Mouse (Mus musculus) embryonic fibroblast, embryonic 13.5 days (primary cell): ENCODE measurements around the gene Schip1. TPM values are rescaled to one million over a fixed set of nuclear protein-coding genes. Genes with fewer than 3 reads are reported as not detected.

Experiments
- H3K27ac ChIP-seq: 2 replicates; pipeline ENCODE4 v1.5.1; 2012; ENCODE audit warnings: low read length, control low read depth, inconsistent platforms; ENCODE audit not compliant: insufficient read depth
- H3K4me1 ChIP-seq: 2 replicates; pipeline ENCODE4 v1.6.1; 2011; ENCODE audit warnings: low read length; ENCODE audit not compliant: control insufficient read depth, insufficient read depth
- H3K4me3 ChIP-seq: 2 replicates; pipeline ENCODE4 v1.5.1; 2011; ENCODE audit warnings: mild to moderate bottlenecking, control low read depth, low read length; ENCODE audit not compliant: insufficient read depth
- CTCF ChIP-seq: IDR thresholded peaks from 2 replicates; pipeline ENCODE4 v1.5.1; 2011; ENCODE audit warnings: mild to moderate bottlenecking, control low read depth, low read length, moderate library complexity, borderline replicate concordance; ENCODE audit not compliant: insufficient read depth
- POLR2A ChIP-seq: IDR thresholded peaks from 2 replicates; pipeline ENCODE4 v1.6.1; 2011; ENCODE audit warnings: low read depth, mild to moderate bottlenecking, control low read depth, low read length, moderate library complexity
- polyA plus RNA-seq: library from polyadenylated mRNA; stranded (reverse); fragments of >200 nt; gene quantifications from 2 replicates; pipeline ENCODE4 v1.2.4, GENCODE M21; 2011; ENCODE audit warnings: low read depth; ENCODE audit not compliant: missing spikeins, insufficient read length

The Schip1 gene
- polyA plus RNA-seq, 1 experiment, result 47.5 TPM

DNA sequence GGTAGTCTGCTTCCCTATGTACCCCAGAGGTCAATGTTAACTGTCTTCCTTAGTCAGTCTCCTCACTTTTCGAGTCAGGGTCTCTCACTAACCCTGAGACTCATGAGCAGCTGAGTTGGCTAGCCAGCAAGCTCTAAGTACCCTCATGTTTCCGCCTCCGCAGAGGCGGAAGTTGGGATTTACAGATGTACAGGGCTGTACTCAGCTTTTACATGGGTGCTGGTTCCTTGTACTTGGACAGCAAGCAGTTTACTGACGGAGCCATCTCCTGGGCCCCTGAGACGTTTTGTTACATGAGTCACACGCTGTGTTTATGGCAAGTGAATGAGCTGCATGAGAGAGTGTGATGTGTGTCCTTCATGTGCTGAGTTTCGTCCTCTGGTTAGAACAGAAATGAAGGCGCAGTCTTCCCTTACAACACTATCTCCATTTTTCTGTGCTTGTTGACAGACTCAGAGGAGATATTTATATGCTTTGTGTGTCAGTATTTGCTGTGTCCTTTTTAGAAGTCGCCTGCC is 460.8 kb downstream of the Schip1 start:
- H3K4me1 ChIP-seq, result no peaks in the 10 kb centered on the region
- no peak overlapping the region for H3K4me3 ChIP-seq
- TF ChIP-seq POLR2A (no peak), CTCF (no peak)
- no peak overlapping the region for H3K27ac ChIP-seq

GRCm38 (mm10) chr3:68526416-68526815 is 461.8 kb downstream of the Schip1 start:
- Histone ChIP-seq H3K4me3 (no peak overlapping the region), H3K4me1 (no peaks in the 10 kb centered on the region), H3K27ac (no peak overlapping the region)
- TF ChIP-seq CTCF (no peak), POLR2A (no peak)

GRCm38 (mm10) chr3:68527182-68527581 is 462.6 kb downstream of the Schip1 start:
- Histone ChIP-seq H3K27ac (no peak overlapping the region), H3K4me3 (no peak overlapping the region), H3K4me1 (no peaks in the 10 kb centered on the region)
- TF ChIP-seq POLR2A (no peak), CTCF (no peak)

- no peak overlapping the region for H3K4me3 ChIP-seq
- no peak overlapping the region for H3K27ac ChIP-seq
- H3K4me1 ChIP-seq, result peaks cover 9% of the 10 kb centered on the region; the same call in 1 of the 2 replicates
- TF ChIP-seq POLR2A, result no peak
- no peak for TF ChIP-seq CTCF
Measured at GRCm38 (mm10) chr3:68531908-68532307, 467.3 kb downstream of the Schip1 start.

DNA sequence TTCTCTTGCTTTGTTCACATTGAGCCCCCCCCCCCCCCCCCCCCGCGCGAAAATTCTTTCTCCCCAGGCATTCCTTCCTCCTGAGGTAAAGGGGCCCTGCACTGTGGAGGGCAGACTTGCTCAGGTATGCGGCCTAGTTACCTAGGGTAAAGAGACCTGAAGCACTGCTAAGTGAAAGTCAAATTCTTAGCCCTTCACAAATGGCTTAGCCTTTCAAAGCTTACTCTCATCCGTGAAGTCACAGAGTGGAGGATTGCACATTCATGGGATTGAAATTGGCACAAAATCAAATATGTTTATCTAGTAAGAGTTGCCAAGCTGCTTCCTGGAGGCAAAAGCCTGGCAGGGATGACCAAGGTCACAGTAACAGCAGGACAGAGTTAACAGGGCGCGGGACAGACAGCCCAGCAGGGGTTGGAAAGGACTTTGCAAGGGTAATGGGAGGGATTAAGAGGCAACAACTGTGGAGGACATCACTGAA is 470.0 kb downstream of the Schip1 start:
- TF ChIP-seq POLR2A (no peak), CTCF (no peak)
- H3K27ac ChIP-seq, result no peak overlapping the region
- H3K4me1 ChIP-seq, result peaks cover 11% of the 10 kb centered on the region
- H3K4me3 ChIP-seq, result no peak overlapping the region

DNA sequence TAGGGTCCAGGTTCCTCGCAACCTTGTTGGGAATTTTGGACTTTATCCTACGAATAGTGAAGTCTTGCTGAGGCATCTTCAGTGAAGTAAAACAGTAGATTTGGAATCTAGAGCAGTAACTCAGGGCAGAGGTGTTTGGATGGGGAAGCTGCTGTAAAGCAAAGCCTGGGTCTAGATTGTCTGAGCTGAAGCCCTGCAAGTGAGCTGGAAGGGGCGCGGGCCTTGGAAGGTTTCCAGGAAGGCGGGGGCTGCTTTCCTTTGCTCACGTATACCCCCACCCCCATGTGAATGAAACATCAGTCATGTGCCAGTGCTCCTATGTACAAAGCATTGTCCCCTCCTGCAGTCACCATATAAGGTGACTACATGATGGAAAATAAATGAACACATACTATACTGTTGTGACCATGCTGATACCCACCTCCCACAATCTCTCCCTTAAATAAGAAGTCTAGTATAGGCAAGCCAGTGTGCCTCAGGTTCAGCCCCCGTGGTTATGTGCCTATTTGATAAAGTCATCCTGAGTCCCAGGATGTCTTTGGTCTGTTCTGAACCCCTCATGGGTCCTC is 470.6 kb downstream of the Schip1 start:
- no peak overlapping the region for H3K27ac ChIP-seq
- TF ChIP-seq CTCF (no peak), POLR2A (no peak)

DNA sequence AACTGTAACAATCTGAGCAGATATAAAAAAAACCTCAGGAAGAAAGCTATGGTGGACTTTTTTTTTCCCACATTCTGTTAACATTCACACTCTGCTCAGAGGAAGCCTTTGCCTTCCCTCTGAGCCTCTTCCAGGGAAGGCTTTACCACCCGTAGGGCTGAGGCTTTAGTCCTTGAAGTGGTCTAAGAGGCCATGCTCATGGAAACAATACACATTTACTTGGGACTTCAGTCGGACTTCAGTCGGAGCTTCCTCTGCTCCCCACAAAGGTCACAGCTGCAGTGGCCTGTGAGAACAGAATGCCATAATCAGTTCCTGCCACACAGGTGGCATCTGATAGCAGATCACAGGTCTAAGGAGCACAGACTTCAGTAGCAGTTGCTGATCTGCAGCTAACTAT is 471.5 kb downstream of the Schip1 start:
- Histone ChIP-seq H3K27ac (no peak overlapping the region), H3K4me3 (no peak overlapping the region), H3K4me1 (peaks cover 11% of the 10 kb centered on the region)
- no peak for TF ChIP-seq POLR2A
- no peak for TF ChIP-seq CTCF

More for the DNA sequence above, 470.6 kb downstream of the Schip1 start:
- H3K4me3 ChIP-seq, result no peak overlapping the region
- peaks cover 11% of the 10 kb centered on the region for H3K4me1 ChIP-seq

DNA sequence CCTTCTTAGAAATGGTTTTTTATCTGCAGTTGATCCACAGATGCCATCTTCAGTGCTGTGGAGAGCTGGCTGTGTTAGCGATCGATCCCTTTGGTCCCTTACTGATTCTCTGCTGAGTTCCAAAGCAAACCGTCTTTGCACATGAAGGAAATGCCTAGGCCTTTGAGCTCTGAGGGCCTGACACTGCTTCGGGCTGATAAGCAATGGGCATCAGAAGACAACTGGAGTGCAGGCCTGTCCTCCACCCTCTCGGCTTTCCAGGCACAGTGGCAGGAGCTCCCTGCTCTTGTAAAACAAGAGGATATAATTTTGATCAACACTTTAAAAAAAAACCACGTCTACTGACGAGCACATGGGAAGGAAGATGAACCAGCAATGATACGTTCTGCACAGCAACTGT is 477.1 kb downstream of the Schip1 start:
- Histone ChIP-seq H3K4me1 (peaks cover 3% of the 10 kb centered on the region; the same call in 1 of the 2 replicates), H3K27ac (no peak overlapping the region), H3K4me3 (no peak overlapping the region)
- no peak for TF ChIP-seq POLR2A
- TF ChIP-seq CTCF, result no peak

DNA sequence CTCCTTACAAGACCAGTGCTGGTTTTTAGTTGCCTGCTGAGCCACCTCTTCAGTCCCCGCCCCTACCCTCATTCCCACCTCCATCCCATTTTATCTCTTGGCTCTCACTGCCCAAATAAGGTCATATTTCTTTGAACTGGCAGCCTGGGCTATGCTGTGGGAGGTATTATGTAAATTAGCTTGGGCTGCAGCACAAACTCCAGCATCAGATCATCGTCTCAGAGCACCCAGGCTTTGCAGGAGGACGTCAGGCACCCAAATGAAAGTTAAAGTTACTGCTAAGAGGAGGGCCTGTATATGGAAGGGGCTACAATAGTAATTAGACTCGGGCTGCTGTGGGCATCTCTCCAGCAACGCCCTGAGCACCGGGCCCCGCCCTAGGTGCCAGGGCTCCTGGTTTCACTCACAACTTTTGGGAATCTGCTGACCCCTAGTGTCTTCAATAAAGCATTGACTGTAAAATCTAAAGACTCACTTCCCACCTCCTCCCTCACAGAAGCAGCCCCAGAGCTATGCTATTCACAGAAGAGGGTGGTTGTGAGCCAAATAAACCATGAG is 478.4 kb downstream of the Schip1 start:
- H3K4me3 ChIP-seq, result peak overlapping the region; percentile 27
- peaks cover 3% of the 10 kb centered on the region; the same call in 1 of the 2 replicates for H3K4me1 ChIP-seq
- TF ChIP-seq POLR2A (peak; percentile 56), CTCF (no peak)
- H3K27ac ChIP-seq, result peak overlapping the region; percentile 75; the same call in 1 of the 2 replicates

DNA sequence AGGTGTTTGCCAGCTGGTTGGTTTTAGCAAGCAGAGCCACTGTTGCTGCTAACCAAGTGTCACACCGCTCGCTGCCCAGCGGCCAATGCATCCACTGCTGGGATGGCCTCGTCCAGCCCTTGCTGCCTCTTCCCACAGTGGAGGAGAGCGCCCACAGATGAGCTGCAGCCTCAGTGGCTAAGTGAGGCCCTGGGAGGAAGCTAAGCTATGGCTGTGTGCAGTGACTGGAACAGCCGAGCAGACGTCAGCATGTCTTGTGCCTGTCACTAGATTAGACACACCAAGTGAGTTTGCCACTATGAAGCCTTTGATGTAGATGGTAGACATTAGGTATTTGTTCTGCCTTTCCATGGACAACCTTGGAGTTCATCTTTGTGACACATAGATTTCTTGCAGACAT is 480.2 kb downstream of the Schip1 start:
- H3K4me1 ChIP-seq, result no peaks in the 10 kb centered on the region
- H3K4me3 ChIP-seq, result no peak overlapping the region
- TF ChIP-seq CTCF (no peak), POLR2A (no peak)
- H3K27ac ChIP-seq, result no peak overlapping the region
